Mouse (Mus musculus) embryo, embryonic 9.5 days (tissue): ENCODE measurements around the gene Ccdc107.
"Not testable (repeated sequence)": the region's sequence is repeated elsewhere in the genome, so short reads cannot be mapped to it uniquely, and the experiment has no call there.

Experiments
- DNase-seq: peaks from one replicate; pipeline ENCODE4 v3.0.0-alpha.2; 2017; ENCODE audit errors: extremely low spot score

Ccdc107 gene

GRCm38 (mm10) chr4:43483535-43484091, 9.1 kb upstream of the Ccdc107 start, which contains the start of gene Sit1:
Sit1 (minus strand) TSS chr4:43483734.
- DNase-seq: no peak

- DNase-seq: not testable (repeated sequence)
Observed at GRCm38 (mm10) chr4:43485666-43486065, 7.0 kb upstream of the Ccdc107 start.

DNA sequence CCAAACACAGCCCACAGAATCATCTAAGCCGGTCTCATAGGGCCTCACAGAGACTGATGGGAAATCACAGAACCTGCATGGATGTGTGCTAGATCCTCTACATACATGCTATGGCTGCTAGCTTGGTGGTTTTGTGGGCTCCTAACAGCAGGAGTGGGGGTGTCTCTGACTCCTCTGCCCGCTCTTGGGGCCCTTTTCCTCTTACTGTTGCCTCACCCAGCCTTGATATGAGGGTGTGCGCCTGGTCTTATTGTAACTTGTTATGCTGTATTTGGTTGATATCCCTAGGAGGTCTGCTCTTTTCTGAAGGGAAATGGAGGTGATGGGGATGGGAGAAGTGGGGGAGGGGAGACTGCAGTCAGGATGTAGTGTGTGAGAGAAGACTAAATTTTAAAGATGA, 3.1 kb upstream of the Ccdc107 start:
- no peak for DNase-seq

- DNase-seq: no peak
Observed at GRCm38 (mm10) chr4:43490801-43491200, 1.9 kb upstream of the Ccdc107 start.

GRCm38 (mm10) chr4:43492101-43492820, 439 bp upstream of the Ccdc107 start:
- DNase-seq: peak; percentile 21

GRCm38 (mm10) chr4:43493186-43493845, 616 bp downstream of the Ccdc107 start:
- peak; percentile 98 for DNase-seq

DNA sequence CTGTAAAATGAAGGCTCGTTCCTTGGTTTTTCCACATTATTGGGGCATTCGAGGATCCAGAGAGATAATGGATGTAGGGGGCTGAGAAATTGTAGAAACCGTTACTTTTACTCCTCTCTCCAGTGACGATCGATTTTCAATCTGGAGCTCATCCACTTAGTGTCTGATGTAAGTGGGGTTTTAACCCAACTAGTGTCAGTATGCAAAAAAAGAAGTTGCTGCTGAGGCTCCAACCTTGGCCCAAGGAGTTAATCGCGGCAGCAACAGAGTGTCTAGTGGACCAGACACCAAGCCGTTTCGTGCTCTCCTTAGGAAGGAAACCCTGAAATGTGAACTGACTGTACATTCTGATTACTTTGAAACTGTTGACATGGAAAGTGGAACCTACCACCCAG, 1.1 kb downstream of the Ccdc107 start:
- no peak for DNase-seq

- DNase-seq: no peak
Observed at GRCm38 (mm10) chr4:43496587-43496986, 3.9 kb downstream of the Ccdc107 start.

GRCm38 (mm10) chr4:43497405-43497804, 4.7 kb downstream of the Ccdc107 start:
- DNase-seq: no peak

- DNase-seq: no peak
Observed at GRCm38 (mm10) chr4:43497946-43498345, 5.2 kb downstream of the Ccdc107 start.

DNA sequence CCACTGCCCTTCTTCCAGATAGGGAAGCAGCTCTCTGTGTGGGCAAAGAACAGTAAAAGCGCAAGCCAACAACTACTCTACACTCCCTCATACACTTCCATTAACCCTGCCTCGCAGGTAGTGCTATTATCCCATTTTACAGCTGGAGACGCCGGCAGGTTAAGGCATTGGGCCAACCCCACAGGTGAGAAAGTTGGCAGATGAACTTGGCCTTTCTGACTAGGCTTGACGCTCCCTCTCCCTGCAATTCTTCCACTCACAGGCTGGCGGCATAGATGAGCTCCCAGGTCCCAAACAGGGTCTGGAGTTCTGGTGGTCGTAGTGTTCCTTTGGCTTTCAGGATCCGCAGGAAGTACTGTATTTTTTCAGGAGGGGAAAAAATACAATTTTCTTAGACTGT, 6.3 kb downstream of the Ccdc107 start:
- peak; percentile 64 for DNase-seq

- DNase-seq: peak; percentile 84
Observed at GRCm38 (mm10) chr4:43499407-43500333, 7.0 kb downstream of the Ccdc107 start, which contains the start of gene Arhgef39. Arhgef39 (minus strand) TSS chr4:43499695.

GRCm38 (mm10) chr4:43503041-43503440, 10.3 kb downstream of the Ccdc107 start:
- DNase-seq: no peak

- DNase-seq: no peak
Observed at GRCm38 (mm10) chr4:43503506-43503905, 10.8 kb downstream of the Ccdc107 start.

DNA sequence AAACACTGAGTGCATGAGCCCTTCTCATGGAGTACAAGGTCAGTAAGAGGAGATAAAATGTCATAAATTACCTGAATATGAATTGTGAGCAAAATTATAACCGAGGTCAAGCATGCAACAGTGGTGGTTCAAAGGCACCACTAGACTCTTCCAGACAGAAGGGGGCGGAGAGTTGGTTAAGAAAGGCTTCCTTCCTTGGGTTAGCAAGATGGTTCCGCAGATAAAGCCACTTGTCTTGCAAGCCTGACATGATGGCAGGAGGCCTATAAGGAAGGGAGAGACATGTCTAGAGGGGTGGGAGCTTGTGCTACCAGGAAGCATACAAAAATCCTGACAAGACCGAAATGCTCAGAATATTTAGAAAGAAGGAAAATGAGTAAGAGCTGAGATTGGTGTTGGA, 11.6 kb downstream of the Ccdc107 start:
- DNase-seq: no peak

- no peak for DNase-seq
Observed at GRCm38 (mm10) chr4:43506074-43506473, 13.4 kb downstream of the Ccdc107 start.

DNA sequence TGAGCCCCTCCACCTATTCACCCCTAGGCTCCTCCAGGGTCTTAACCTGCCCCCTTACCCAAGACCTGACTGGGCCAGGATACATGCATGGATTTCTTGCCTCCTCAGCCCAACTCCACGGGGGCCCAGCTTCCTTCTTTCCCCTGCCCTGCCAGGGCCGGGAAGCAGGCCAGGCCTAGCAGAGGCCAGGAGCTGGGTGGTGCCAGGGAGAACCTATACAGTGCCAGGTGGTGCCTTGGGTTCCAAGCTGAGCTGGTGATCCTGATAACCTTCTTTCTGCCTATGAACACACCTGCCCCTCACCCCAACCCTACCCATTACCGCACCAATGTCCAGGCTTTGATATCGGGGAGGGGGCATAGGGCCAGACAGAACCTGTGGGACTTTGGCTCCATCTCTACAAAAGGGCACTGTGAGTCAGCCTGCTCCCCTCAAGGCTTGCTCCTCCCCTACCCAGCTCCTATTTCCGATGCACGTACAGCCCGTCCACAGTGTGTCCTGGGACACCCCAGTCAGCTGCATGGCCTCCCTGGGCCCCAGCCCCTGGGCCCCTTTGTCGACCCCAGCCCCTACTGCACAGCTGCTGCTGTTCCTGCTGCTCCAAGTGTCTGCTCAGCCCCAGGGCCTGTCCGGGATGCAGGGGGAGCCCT, 14.0 kb downstream of the Ccdc107 start, which contains the start of gene Car9:
Gene Car9 (plus strand): TSS at position 431 of the 650 bp plus-strand sequence.
- DNase-seq: no peak

DNA sequence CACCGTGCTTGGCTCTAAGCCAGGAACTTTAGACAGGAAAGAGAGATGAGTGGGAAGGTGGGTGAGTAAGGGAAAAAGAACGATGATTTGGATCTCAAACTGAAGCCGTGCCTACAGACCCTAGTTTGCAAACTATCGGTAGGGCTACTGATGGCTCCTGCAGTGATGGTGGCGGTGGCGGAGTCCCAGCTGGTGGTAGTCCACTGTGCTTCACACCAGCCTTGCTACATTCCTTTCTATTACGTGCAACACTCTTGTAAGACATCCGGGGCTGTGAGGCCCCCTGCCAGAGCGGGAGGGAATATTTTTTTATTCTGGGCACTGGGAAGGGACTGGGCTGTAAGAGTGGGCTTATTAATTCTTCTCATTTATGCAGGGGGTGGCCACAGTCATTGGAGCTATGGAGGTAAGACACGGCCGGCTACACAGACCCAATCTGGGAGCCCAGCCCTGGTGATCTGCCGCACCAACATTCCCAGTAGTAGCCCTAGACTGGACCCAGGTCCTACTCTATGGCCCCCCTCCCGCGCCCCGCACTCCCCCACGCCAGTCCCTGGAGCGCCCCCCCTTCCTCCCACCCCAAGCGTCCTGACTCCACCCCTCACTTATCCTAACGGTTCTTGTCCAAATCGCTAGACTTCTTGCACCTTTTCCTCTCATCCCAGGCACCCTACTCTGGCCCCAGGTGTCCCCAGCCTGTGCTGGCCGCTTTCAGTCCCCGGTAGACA, 15.4 kb downstream of the Ccdc107 start:
- no peak for DNase-seq

GRCm38 (mm10) chr4:43508666-43508997, 15.9 kb downstream of the Ccdc107 start:
- peak; percentile 59 for DNase-seq

- no peak for DNase-seq
Observed at GRCm38 (mm10) chr4:43509109-43509508, 16.4 kb downstream of the Ccdc107 start.
